Mouse (Mus musculus): ENCODE measurements at regions not wholly inside any gene's neighbourhood (a gene's known extent, or its start where the extent isn't known, plus 50 kb on each side); places are given as distances from the start of the nearest gene placed in this dataset.

- in situ Hi-C loops (cut with MboI; ENCODE audit: low pct_unique_long_range_greater_than_20kb) = no loop called here
- no peak for DNase-seq (ENCODE audit: low read depth, low spot score)
- ChIA-PET CTCF (interaction anchor here (1.5 kb wide), 1 partner anchor 9 kb away, joined by 7 read pairs; no protein-coding TSS in a partner anchor), POLR2A (no interaction called here)
- no peak for TF ChIP-seq CTCF (IDR thresholded peaks at IDR 0.05)
- H3K27me3 ChIP-seq = no peaks in the 10 kb centered on the region
- ATAC-seq = no peak
These were observed 189.0 kb upstream of the Zfp637 start for GRCm38 (mm10) chr6:117652012-117652411.

- in situ Hi-C loops (cut with MboI; ENCODE audit: low pct_unique_long_range_greater_than_20kb) = no loop called here
- DNase-seq (ENCODE audit: low read depth, low spot score) (no peak), ATAC-seq (no peak)
- H3K27me3 ChIP-seq = no peaks in the 10 kb centered on the region
- TF ChIP-seq CTCF (IDR thresholded peaks at IDR 0.05) = no peak
- ChIA-PET POLR2A (no interaction called here), CTCF (interaction anchor here (1.5 kb wide), 1 partner anchor 8 kb away, joined by 7 read pairs; no protein-coding TSS in a partner anchor)
These were observed 188.1 kb upstream of the Zfp637 start for GRCm38 (mm10) chr6:117652917-117653316.

- no peak for DNase-seq (ENCODE audit: low read depth, low spot score)
- no peaks in the 10 kb centered on the region for H3K27me3 ChIP-seq
- ATAC-seq = no peak
- ChIA-PET CTCF (no interaction called here), POLR2A (interaction anchor here (0.6 kb wide), 1 partner anchor 238 kb away, joined by 4 read pairs; no protein-coding TSS in a partner anchor)
- no peak for TF ChIP-seq CTCF (IDR thresholded peaks at IDR 0.05)
- in situ Hi-C loops (cut with MboI; ENCODE audit: low pct_unique_long_range_greater_than_20kb) = no loop called here
These were observed 187.0 kb upstream of the Zfp637 start for GRCm38 (mm10) chr6:117653886-117654425.

- CTCF ChIA-PET = interaction anchor here (0.9 kb wide), 1 partner anchor 489 kb away, joined by 4 read pairs; no protein-coding TSS in a partner anchor
- in situ Hi-C loops (cut with MboI; ENCODE audit: low pct_unique_long_range_greater_than_20kb) = no loop called here
- no peak for ATAC-seq
- POLR2A ChIA-PET = no interaction called here
- no peak for TF ChIP-seq CTCF (IDR thresholded peaks at IDR 0.05)
- no peaks in the 10 kb centered on the region for H3K27me3 ChIP-seq
- DNase-seq (ENCODE audit: low read depth, low spot score) = no peak
These were observed 185.0 kb upstream of the Zfp637 start for GRCm38 (mm10) chr6:117655986-117656385.

GRCm38 (mm10) chr6:117660576-117660975 lies 180.4 kb upstream of the Zfp637 start:
- in situ Hi-C loops (cut with MboI; ENCODE audit: low pct_unique_long_range_greater_than_20kb) = loop anchor here (10.0 kb wide), 1 partner anchor 164 kb away; no protein-coding TSS in a partner anchor
- no peak for DNase-seq (ENCODE audit: low read depth, low spot score)
- ChIA-PET POLR2A (no interaction called here), CTCF (interaction anchor here (0.7 to 2.5 kb wide), 10 partner anchors 8 to 484 kb away, joined by 3 to 7 read pairs (median 4); no protein-coding TSS in a partner anchor)
- ATAC-seq = no peak
- TF ChIP-seq CTCF (IDR thresholded peaks at IDR 0.05) = peak; percentile 66
- no peaks in the 10 kb centered on the region for H3K27me3 ChIP-seq

GRCm38 (mm10) chr6:117662635-117663034 lies 178.3 kb upstream of the Zfp637 start:
- CTCF ChIA-PET = interaction anchor here (2.5 kb wide), 1 partner anchor 13 kb away, joined by 7 read pairs; no protein-coding TSS in a partner anchor
- no peaks in the 10 kb centered on the region for H3K27me3 ChIP-seq
- ATAC-seq (no peak), DNase-seq (ENCODE audit: low read depth, low spot score) (no peak)
- POLR2A ChIA-PET = no interaction called here
- in situ Hi-C loops (cut with MboI; ENCODE audit: low pct_unique_long_range_greater_than_20kb) = loop anchor here (10.0 kb wide), 1 partner anchor 162 kb away; no protein-coding TSS in a partner anchor
- no peak for TF ChIP-seq CTCF (IDR thresholded peaks at IDR 0.05)

GRCm38 (mm10) chr6:117670337-117670736 lies 170.6 kb upstream of the Zfp637 start:
- no peak for TF ChIP-seq CTCF (IDR thresholded peaks at IDR 0.05)
- ChIA-PET POLR2A (interaction anchor here (0.6 kb wide), 1 partner anchor 1863 kb away, joined by 4 read pairs; no protein-coding TSS in a partner anchor), CTCF (interaction anchor here (1.3 kb wide), 1 partner anchor 9 kb away, joined by 4 read pairs; no protein-coding TSS in a partner anchor)
- no peaks in the 10 kb centered on the region for H3K27me3 ChIP-seq
- ATAC-seq (no peak), DNase-seq (ENCODE audit: low read depth, low spot score) (no peak)
- in situ Hi-C loops (cut with MboI; ENCODE audit: low pct_unique_long_range_greater_than_20kb) = no loop called here

- DNase-seq (ENCODE audit: low read depth, low spot score) (no peak), ATAC-seq (no peak)
- ChIA-PET POLR2A (no interaction called here), CTCF (no interaction called here)
- no peaks in the 10 kb centered on the region for H3K27me3 ChIP-seq
- TF ChIP-seq CTCF (IDR thresholded peaks at IDR 0.05) = no peak
- in situ Hi-C loops (cut with MboI; ENCODE audit: low pct_unique_long_range_greater_than_20kb) = no loop called here
These were observed 170.0 kb upstream of the Zfp637 start for GRCm38 (mm10) chr6:117670792-117671525.

GRCm38 (mm10) chr6:117675059-117675800 lies 165.8 kb upstream of the Zfp637 start:
- peak; percentile 77 for TF ChIP-seq CTCF (IDR thresholded peaks at IDR 0.05)
- POLR2A ChIA-PET = no interaction called here
- no peaks in the 10 kb centered on the region for H3K27me3 ChIP-seq
- ATAC-seq = no peak
- in situ Hi-C loops (cut with MboI; ENCODE audit: low pct_unique_long_range_greater_than_20kb) = no loop called here
- DNase-seq (ENCODE audit: low read depth, low spot score) = no peak
- CTCF ChIA-PET = interaction anchor here (0.9 to 1.7 kb wide), 3 partner anchors 14 to 404 kb away, joined by 3 to 6 read pairs (median 5); no protein-coding TSS in a partner anchor

GRCm38 (mm10) chr6:117676064-117676821 lies 164.7 kb upstream of the Zfp637 start:
- no peak for TF ChIP-seq CTCF (IDR thresholded peaks at IDR 0.05)
- DNase-seq (ENCODE audit: low read depth, low spot score) (peak; percentile 27), ATAC-seq (no peak)
- no peaks in the 10 kb centered on the region for H3K27me3 ChIP-seq
- in situ Hi-C loops (cut with MboI; ENCODE audit: low pct_unique_long_range_greater_than_20kb) = no loop called here
- CTCF ChIA-PET = interaction anchor here (0.9 to 1.7 kb wide), 3 partner anchors 13 to 405 kb away, joined by 3 to 6 read pairs (median 5); no protein-coding TSS in a partner anchor
- POLR2A ChIA-PET = interaction anchor here (0.7 kb wide), 1 partner anchor 1858 kb away, joined by 5 read pairs; no protein-coding TSS in a partner anchor
